Mouse (Mus musculus) cerebellum, postnatal 14 days (tissue): ENCODE results near the gene Rora.

ENCODE experiments used
- DNase-seq, 2 experiments: peaks; one replicate each; pipeline ENCODE4 v3.0.0; 2021; ENCODE audit warnings: mixed read lengths in 2 of 2

Rora gene

GRCm38 (mm10) chr9:69294426-69294825 is 640.8 kb downstream of the Rora start:
- DNase-seq, result no peak

- DNase-seq, result no peak
These were observed 641.3 kb downstream of the Rora start for GRCm38 (mm10) chr9:69294856-69295255.

GRCm38 (mm10) chr9:69295826-69296225 is 642.2 kb downstream of the Rora start:
- DNase-seq, result no peak

- peak; percentile 85 to 88 for DNase-seq
These were observed 642.8 kb downstream of the Rora start for GRCm38 (mm10) chr9:69296418-69296817.

- DNase-seq, result no peak
These were observed 644.3 kb downstream of the Rora start for GRCm38 (mm10) chr9:69297766-69298375.

GRCm38 (mm10) chr9:69298566-69299335 is 645.2 kb downstream of the Rora start:
- no peak for DNase-seq

- no peak for DNase-seq
These were observed 645.9 kb downstream of the Rora start for GRCm38 (mm10) chr9:69299484-69299883.

- no peak for DNase-seq
These were observed 646.7 kb downstream of the Rora start for GRCm38 (mm10) chr9:69300296-69300695.

- DNase-seq, result no peak
These were observed 647.9 kb downstream of the Rora start for GRCm38 (mm10) chr9:69301445-69301844.

- no peak for DNase-seq
These were observed 648.4 kb downstream of the Rora start for GRCm38 (mm10) chr9:69301955-69302354.

- DNase-seq, result no peak
These were observed 649.3 kb downstream of the Rora start for GRCm38 (mm10) chr9:69302846-69303245.

GRCm38 (mm10) chr9:69303346-69303944 is 649.9 kb downstream of the Rora start:
- no peak for DNase-seq

GRCm38 (mm10) chr9:69303962-69304361 is 650.4 kb downstream of the Rora start:
- DNase-seq, result no peak

- no peak for DNase-seq
These were observed 650.9 kb downstream of the Rora start for GRCm38 (mm10) chr9:69304492-69304891.

GRCm38 (mm10) chr9:69304991-69305390 is 651.4 kb downstream of the Rora start:
- DNase-seq, result no peak

- DNase-seq, result no peak
These were observed 653.3 kb downstream of the Rora start for GRCm38 (mm10) chr9:69306734-69307528.

- DNase-seq, result no peak
These were observed 654.4 kb downstream of the Rora start for GRCm38 (mm10) chr9:69307974-69308373.

GRCm38 (mm10) chr9:69310524-69310923 is 656.9 kb downstream of the Rora start:
- DNase-seq, result no peak

- DNase-seq, result no peak
These were observed 659.7 kb downstream of the Rora start for GRCm38 (mm10) chr9:69313297-69313696.

GRCm38 (mm10) chr9:69314451-69315210 is 661.0 kb downstream of the Rora start:
- DNase-seq, result no peak

- DNase-seq, result no peak
These were observed 664.0 kb downstream of the Rora start for GRCm38 (mm10) chr9:69317527-69318115.

- no peak for DNase-seq
These were observed 665.8 kb downstream of the Rora start for GRCm38 (mm10) chr9:69319434-69319833.
